Mouse (Mus musculus) megakaryocyte, adult 5-6 weeks (primary cell): ENCODE measurements around the gene Ntn1. TPM values are rescaled to one million over a fixed set of nuclear protein-coding genes. Genes with fewer than 3 reads are reported as not detected.

Experiments
- ATAC-seq: 2 replicates; pipeline ENCODE4 v1.8.0; 2016; ENCODE audit warnings: mild to moderate bottlenecking, inconsistent platforms; ENCODE audit not compliant: poor library complexity, severe bottlenecking
- total RNA-seq, 2 experiments: library from RNA; stranded (forward) in 1 of 2; stranded (reverse) in 1 of 2; fragments of 153-499, 151-499 nt in 1 of 2; fragments of 221-1000, 200-1000 nt in 1 of 2; gene quantifications; 2 replicates each; pipeline versions ENCODE4 v1.2.3 to v1.2.4; 2015 to 2017

The Ntn1 gene
- total RNA-seq, 2 experiments from 2014 or later: not detected

- no peak for ATAC-seq
Measured at GRCm38 (mm10) chr11:68199801-68200423, 200.7 kb downstream of the Ntn1 start.

GRCm38 (mm10) chr11:68199103-68199502 is 201.5 kb downstream of the Ntn1 start:
- 0 out of 2 replicates have a peak, but pooled peaks have one; percentile 26 for ATAC-seq

DNA sequence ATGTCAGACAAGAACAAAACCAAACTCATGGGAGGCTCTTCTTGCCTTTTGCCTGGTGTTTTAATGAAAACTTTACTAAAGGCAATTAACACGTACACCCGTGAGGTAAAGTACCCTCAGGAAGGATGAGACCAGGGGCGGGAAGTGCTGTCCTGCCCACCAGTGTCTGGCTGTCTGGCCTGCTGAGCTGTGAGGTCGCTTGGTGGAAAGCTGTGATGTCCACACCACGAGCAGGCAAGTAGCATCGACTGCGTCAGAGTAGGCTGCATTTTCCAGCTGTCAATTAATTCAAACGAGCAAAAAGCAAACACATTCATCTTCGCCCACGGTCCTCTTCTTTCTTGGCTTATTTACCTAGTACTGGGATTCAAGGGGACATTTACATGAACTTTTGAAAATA is 201.9 kb downstream of the Ntn1 start:
- ATAC-seq: no peak

GRCm38 (mm10) chr11:68197471-68197870 is 203.2 kb downstream of the Ntn1 start:
- ATAC-seq: no peak

GRCm38 (mm10) chr11:68196566-68196965 is 204.1 kb downstream of the Ntn1 start:
- no peak for ATAC-seq

DNA sequence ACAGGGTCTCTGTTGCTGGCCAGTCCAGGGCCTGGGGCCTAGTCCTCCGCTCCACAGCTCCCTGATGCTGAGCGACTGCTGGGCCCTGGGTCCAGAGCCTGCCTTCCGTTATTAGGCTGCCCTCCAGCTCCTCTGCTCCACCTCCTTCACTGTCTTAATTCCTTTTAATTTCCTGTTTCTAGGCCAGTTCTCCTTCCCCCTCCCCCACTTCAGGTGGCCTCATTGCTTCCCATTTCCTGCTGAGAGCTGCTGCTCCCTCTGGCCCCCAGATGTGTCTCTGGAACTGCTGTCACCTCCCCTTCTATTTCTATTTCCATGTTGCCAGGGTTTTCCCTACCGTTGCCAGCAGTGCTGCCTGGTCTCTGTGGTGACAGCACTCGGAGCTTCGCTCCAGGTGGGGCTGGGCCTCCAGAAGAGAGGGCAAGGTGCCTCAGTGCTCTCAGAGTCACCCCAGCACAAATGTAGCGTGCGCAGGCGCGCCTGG is 204.9 kb downstream of the Ntn1 start:
- ATAC-seq: no peak

- ATAC-seq: no peak
Measured at GRCm38 (mm10) chr11:68195168-68195567, 205.5 kb downstream of the Ntn1 start.

DNA sequence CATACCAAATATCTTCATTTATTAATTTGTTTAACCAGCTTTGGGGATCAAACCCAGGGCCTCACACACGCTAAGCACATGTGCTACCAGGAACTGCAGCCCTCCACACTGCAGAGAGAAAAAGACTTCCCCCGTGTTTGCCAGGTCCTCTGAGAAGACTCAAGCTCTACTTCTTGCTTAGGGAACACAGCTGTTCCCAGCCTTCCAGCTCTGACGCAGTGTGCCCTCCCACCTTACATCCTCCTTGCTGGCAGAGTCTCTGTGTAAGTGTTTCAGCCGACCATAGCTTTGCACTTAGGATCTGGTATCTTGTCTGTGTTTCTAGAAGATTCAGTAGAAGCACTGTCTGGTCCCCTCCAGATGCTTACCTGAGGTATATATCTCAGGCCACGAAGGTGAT is 209.8 kb downstream of the Ntn1 start:
- no peak for ATAC-seq

GRCm38 (mm10) chr11:68188695-68189201 is 211.9 kb downstream of the Ntn1 start:
- ATAC-seq: no peak

DNA sequence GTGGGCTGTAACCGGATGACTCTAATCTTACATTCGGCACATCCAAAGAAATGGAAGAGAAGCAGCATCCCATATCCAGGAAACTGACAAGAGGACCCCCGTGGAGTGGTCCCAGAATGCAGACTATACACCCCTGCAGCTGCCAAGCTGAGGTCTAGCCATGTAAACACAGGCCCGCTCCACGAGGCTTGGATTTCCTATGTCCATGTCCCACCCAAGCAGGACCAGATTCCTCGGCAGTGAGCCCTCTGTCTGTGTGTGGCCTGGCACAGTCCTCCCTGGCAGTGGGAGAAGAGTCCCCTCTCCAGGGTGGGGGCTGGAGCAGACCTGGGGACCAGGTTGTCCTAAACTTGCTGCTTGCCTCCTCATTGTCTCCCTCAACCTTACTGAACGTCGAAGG is 213.4 kb downstream of the Ntn1 start:
- ATAC-seq: no peak

- ATAC-seq: no peak
Measured at GRCm38 (mm10) chr11:68185647-68186046, 215.0 kb downstream of the Ntn1 start.

- ATAC-seq: no peak
Measured at GRCm38 (mm10) chr11:68177415-68177814, 223.2 kb downstream of the Ntn1 start.

GRCm38 (mm10) chr11:68176550-68176949 is 224.1 kb downstream of the Ntn1 start:
- ATAC-seq: no peak

- no peak for ATAC-seq
Measured at GRCm38 (mm10) chr11:68172648-68173045, 228.0 kb downstream of the Ntn1 start.

DNA sequence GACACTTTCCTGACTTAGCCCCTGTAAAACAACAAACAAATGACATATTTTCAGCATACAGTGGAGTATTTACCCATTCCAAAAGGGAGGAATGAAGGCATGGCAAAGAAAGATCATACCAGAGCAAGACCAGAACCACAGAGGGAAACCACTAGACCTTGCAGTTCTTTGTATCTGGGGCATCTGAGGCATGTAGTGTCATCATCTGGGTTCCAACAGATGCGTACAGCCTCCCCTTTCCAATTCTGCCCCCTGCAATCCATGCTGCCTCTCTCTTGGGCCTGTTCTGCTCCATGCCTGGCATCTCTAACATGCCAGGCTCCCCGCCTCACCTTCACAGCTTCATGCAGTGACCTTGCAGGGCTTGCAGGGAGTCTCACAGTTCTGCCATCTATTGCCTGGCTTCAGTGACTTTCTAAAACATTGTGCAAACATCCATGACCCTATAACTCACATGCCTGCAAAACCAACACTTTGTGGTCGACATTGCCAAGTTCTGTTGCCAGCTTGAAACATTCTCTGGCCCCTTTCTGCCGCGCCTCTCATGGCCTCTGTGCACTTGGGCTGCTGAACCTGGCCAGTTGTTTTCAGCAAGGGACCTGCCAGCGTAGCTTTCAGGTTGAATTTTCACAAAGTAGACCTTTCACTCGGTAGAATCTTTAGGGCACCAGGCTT is 228.5 kb downstream of the Ntn1 start:
- no peak for ATAC-seq

DNA sequence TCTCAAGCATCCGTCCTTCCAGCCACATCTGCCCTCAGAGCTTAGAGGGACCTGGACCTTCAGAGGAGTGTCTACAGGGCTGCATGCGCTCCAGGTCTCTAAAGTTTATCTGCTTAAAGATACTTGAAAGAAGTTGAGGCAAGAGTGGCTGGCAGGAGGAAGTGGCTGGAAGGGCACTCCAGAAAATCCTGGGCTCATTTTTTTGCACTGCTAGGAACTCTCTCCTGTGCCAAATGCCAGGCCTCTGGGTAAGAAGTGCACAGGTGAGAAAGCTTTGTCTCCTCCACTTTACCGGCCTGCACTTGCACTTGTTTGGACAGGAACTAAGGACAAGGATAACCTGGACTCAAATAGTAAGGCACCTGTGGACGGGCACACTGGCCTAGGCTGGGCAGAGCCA is 232.2 kb downstream of the Ntn1 start:
- ATAC-seq: no peak

- no peak for ATAC-seq
Measured at GRCm38 (mm10) chr11:68164408-68164807, 236.2 kb downstream of the Ntn1 start.

GRCm38 (mm10) chr11:68159867-68160266 is 240.8 kb downstream of the Ntn1 start:
- no peak for ATAC-seq
